Comparison of ENCODE assay signal across 10 mouse cellular contexts in genomic region chr10:25291053-25291452, GRCm38 (mm10). TPM values are rescaled to one million over a fixed set of nuclear protein-coding genes. Genes with fewer than 3 reads are reported as not detected.
DNase-seq lines count a peak whose midpoint lies in the region; ATAC-seq and TF ChIP-seq lines count a peak whose summit lies in the region.
"Had no signal": no experiment of that assay in that cellular context is flagged by ENCODE, and none has a peak within 500 bp of the region (broad histone marks: within the 10 kb centered on the region; RNA-seq: fewer than 3 reads in every experiment).

No protein-coding gene starts in this region.

- intact Hi-C loops in heart, postnatal 25 days (cut with DNase I): no loop called here

- no peaks in the 10 kb centered on the region for H3K9me3 ChIP-seq in lung, postnatal 0 days (ENCODE audit: low read length)
- H3K9me3 ChIP-seq: hindbrain, embryonic 12.5 days; neural tube, embryonic 12.5 days had no signal

- H3K4me1 ChIP-seq in lung, postnatal 0 days (ENCODE audit: insufficient read depth, low read depth, low read length): no peaks in the 10 kb centered on the region
- H3K4me1 ChIP-seq: hindbrain, embryonic 12.5 days; neural tube, embryonic 12.5 days had no signal

- no peaks in the 10 kb centered on the region for H3K27me3 ChIP-seq in lung, postnatal 0 days (replicated peaks; ENCODE audit: insufficient read depth, low read length)
- H3K27me3 ChIP-seq: hindbrain, embryonic 12.5 days; neural tube, embryonic 12.5 days had no signal

- TF ChIP-seq EP300 in lung, postnatal 0 days (IDR thresholded peaks at IDR 0.05): peak; percentile 91

- peak; percentile 98 for ATAC-seq in lung, postnatal 0 days

- no peaks in the 10 kb centered on the region for H3K36me3 ChIP-seq in lung, postnatal 0 days (ENCODE audit: insufficient read depth, low read length)
- H3K36me3 ChIP-seq: hindbrain, embryonic 12.5 days; neural tube, embryonic 12.5 days had no signal

- DNase-seq in adrenal gland, adult (ENCODE audit: inconsistent age in 2 of 2, low spot score in 1 of 2): peak; percentile 29 to 57
- DNase-seq in adrenal gland, postnatal 4 days (ENCODE audit: low spot score in 2 of 2): no peak
- DNase-seq in gastrocnemius, adult 8-10 months (ENCODE audit: low spot score in 2 of 2): peak; percentile 44 to 52
- DNase-seq in heart, postnatal 25 days (ENCODE audit: low spot score): peak; percentile 77
- peak; percentile 81 for DNase-seq in lung, postnatal 0 days (ENCODE audit: low spot score)
- DNase-seq in spleen, adult 18-20 months: no peak
- no peak for DNase-seq in frontal cortex, postnatal 36 days (ENCODE audit: low spot score in 2 of 2)
- no peak for DNase-seq in layer of hippocampus, adult 8-10 months (ENCODE audit: low spot score in 2 of 2)

- no peak overlapping the region for H3K9ac ChIP-seq in lung, postnatal 0 days (replicated peaks; ENCODE audit: low read depth)
- H3K9ac ChIP-seq: hindbrain, embryonic 12.5 days; neural tube, embryonic 12.5 days had no signal

- no peak overlapping the region for H3K4me2 ChIP-seq in lung, postnatal 0 days (replicated peaks; ENCODE audit: low read depth, low read length)
- H3K4me2 ChIP-seq: hindbrain, embryonic 12.5 days; neural tube, embryonic 12.5 days had no signal

- TF ChIP-seq CTCF in lung, postnatal 0 days (IDR thresholded peaks at IDR 0.05): no peak

- 30% methylated on average over 4 of the region's 4 CpGs for WGBS in lung, postnatal 0 days

- H3K27ac ChIP-seq in lung, postnatal 0 days (ENCODE audit: low read length): peak overlapping the region; percentile 54; the same call in 1 of the 2 replicates
- H3K27ac ChIP-seq: hindbrain, embryonic 12.5 days; neural tube, embryonic 12.5 days had no signal

- no peak overlapping the region for H3K4me3 ChIP-seq in lung, postnatal 0 days (ENCODE audit: low read depth, low read length)
- H3K4me3 ChIP-seq: hindbrain, embryonic 12.5 days; neural tube, embryonic 12.5 days had no signal

RNA-seq across cellular contexts. Expression of gene Akap7, which starts 16.6 kb away (rescaled TPM):
- total RNA-seq in adrenal gland, postnatal 4 days (2021): 100 to 1,000 TPM in 1 of 2 experiments, 10 to 100 TPM in 1; 87.9 to 104 TPM
- 10 to 100 TPM; 12.8 to 19.5 (median 16.1) TPM for total RNA-seq in gastrocnemius, adult 8-10 months (2022)
- total RNA-seq in heart, postnatal 25 days (2021): 10 to 100 TPM; 52.6 to 58.2 TPM
- polyA plus RNA-seq in lung, postnatal 0 days (2015; fragmentation: Nextera tagmentation; extraction: Ambion mirVana): 46.3 and 52.1 TPM in 2 replicates
- total RNA-seq in layer of hippocampus, adult 8-10 months (2022): 10 to 100 TPM; 49.6 to 57.7 (median 53.5) TPM

Comparison
In these comparisons a context has a peak if more than half of its experiments do, and no peak if none do; other contexts are left out.
1. DNase-seq: peak in adrenal gland, adult (2 of 2), gastrocnemius, adult 8-10 months (2 of 2), heart, postnatal 25 days (single experiment) and lung, postnatal 0 days (single experiment); none in adrenal gland, postnatal 4 days (0 of 2), spleen, adult 18-20 months (0 of 2), frontal cortex, postnatal 36 days (0 of 2) and layer of hippocampus, adult 8-10 months (0 of 2).